Mouse (Mus musculus): ENCODE results near the gene Gm43738.

- TF ChIP-seq CTCF (IDR thresholded peaks at IDR 0.05; ENCODE audit: control insufficient read depth, insufficient read depth, low read length) (no peak), POLR2A (IDR thresholded peaks at IDR 0.05; ENCODE audit: borderline replicate concordance, control insufficient read depth, low read depth, low read length) (no peak)
Measured at GRCm38 (mm10) chr3:89147979-89148311, 47.0 kb upstream of the Gm43738 start.
